Mouse (Mus musculus): Measurements from ENCODE around the gene Nell2. TPM values are rescaled to one million over a fixed set of nuclear protein-coding genes. Genes with fewer than 3 reads are reported as not detected.

Gene Nell2
- 0.30 TPM for polyA plus RNA-seq (2014; fragmentation: Illumina TruSeq; extraction: RNeasy Lipid Tissue Mini Kit (QIAGEN cat#74804); ENCODE audit: low replicate concordance)

GRCm38 (mm10) chr15:95527948-95528861, at the start of gene Nell2:
Gene Nell2 (minus strand): TSS chr15:95528559.

Other genes with a start within 250 kb of the Nell2 start
- not detected for gene Dbx2, start 127.4 kb upstream of the Nell2 start, polyA plus RNA-seq (2014; fragmentation: Illumina TruSeq; extraction: RNeasy Lipid Tissue Mini Kit (QIAGEN cat#74804); ENCODE audit: low replicate concordance)

All from small intestine, adult 10 weeks (tissue).